In the genomic region with DNA sequence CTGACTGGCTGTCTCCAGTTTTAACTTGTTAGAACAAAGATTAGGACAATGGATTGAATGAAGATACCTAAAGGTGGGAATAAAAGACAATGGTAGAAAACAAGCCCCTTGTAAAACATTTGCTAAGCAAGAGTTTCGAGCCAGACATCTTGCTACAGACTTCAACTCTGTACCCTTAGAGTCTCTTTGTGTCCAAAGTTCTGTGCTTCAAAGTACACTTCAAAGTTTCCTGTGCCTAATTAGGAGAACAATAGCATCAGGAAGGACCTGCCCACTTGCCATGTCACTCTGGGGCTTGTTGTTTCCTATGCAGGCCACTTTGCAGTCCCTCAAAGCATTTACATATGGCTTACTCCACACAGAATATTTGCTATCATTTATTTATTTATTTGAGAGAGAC, we compare ENCODE assay signal across 11 mouse cellular contexts. TPM values are rescaled to one million over a fixed set of nuclear protein-coding genes. Genes with fewer than 3 reads are reported as not detected.
A peak's percentile ranks its signal among the peaks of the same experiment; 100 is the strongest.
DNase-seq lines count a peak whose midpoint lies in the region; ATAC-seq and TF ChIP-seq lines count a peak whose summit lies in the region.
"Had no signal": no experiment of that assay in that cellular context is flagged by ENCODE, and none has a peak within 500 bp of the region (broad histone marks: within the 10 kb centered on the region; RNA-seq: fewer than 3 reads in every experiment).

No protein-coding gene starts in this region.

- TF ChIP-seq EP300 in lung, postnatal 0 days (IDR thresholded peaks at IDR 0.05), result no peak

- no peak overlapping the region for H3K4me2 ChIP-seq in lung, postnatal 0 days (replicated peaks; ENCODE audit: low read depth, low read length)
- peak overlapping the region; percentile 2 for H3K4me2 ChIP-seq in heart, embryonic 16.5 days (ENCODE audit: low read depth, low read length)

- TF ChIP-seq CTCF in lung, postnatal 0 days (IDR thresholded peaks at IDR 0.05), result no peak

- H3K36me3 ChIP-seq in lung, postnatal 0 days (ENCODE audit: insufficient read depth, low read length), result no peaks in the 10 kb centered on the region
- H3K36me3 ChIP-seq in heart, embryonic 16.5 days (ENCODE audit: control insufficient read depth, insufficient read depth), result no peaks in the 10 kb centered on the region

- 34% methylated on average over 1 of the region's 1 CpGs for WGBS in lung, postnatal 0 days
- 53% methylated on average over 1 of the region's 1 CpGs for WGBS in heart, embryonic 16.5 days

- H3K4me3 ChIP-seq in lung, postnatal 0 days (ENCODE audit: low read depth, low read length), result no peak overlapping the region
- no peak overlapping the region for H3K4me3 ChIP-seq in heart, embryonic 16.5 days (ENCODE audit: low read length)
- H3K4me3 ChIP-seq: myocyte had no signal

- H3K27me3 ChIP-seq in lung, postnatal 0 days (replicated peaks; ENCODE audit: insufficient read depth, low read length), result no peaks in the 10 kb centered on the region
- no peaks in the 10 kb centered on the region for H3K27me3 ChIP-seq in heart, embryonic 16.5 days (ENCODE audit: control insufficient read depth, insufficient read depth, low read length)

- H3K27ac ChIP-seq in lung, postnatal 0 days (ENCODE audit: low read length), result peak overlapping the region; percentile 47
- peak overlapping the region; percentile 79 for H3K27ac ChIP-seq in heart, embryonic 16.5 days (ENCODE audit: low read length)

- peaks cover 13% of the 10 kb centered on the region; the same call in 1 of the 2 replicates for H3K4me1 ChIP-seq in lung, postnatal 0 days (ENCODE audit: insufficient read depth, low read depth, low read length)
- peaks cover 40% of the 10 kb centered on the region for H3K4me1 ChIP-seq in heart, embryonic 16.5 days (ENCODE audit: control insufficient read depth, insufficient read depth, low read length)

- ATAC-seq in lung, postnatal 0 days, result peak; percentile 57
- peak; percentile 54; the same call in 1 of the 2 replicates for ATAC-seq in heart, embryonic 16.5 days (replicated peaks; ENCODE audit: extremely low read depth, insufficient read depth, low FRiP score)
- ATAC-seq in CD4-positive, CD25-positive, alpha-beta regulatory T cell, adult 4 months, result no peak
- no peak for ATAC-seq in granulocyte monocyte progenitor cell, adult 5-6 weeks (replicated peaks; ENCODE audit: poor library complexity, severe bottlenecking)
- ATAC-seq: hindbrain, embryonic 16.5 days had no signal

- H3K9me3 ChIP-seq in lung, postnatal 0 days (ENCODE audit: low read length), result no peaks in the 10 kb centered on the region
- H3K9me3 ChIP-seq in heart, embryonic 16.5 days (replicated peaks; ENCODE audit: control insufficient read depth, low read length), result no peaks in the 10 kb centered on the region

- peak; percentile 58 for DNase-seq in heart, adult 8-10 months (ENCODE audit: low spot score)
- DNase-seq in heart, postnatal 4 days, result no peak
- DNase-seq in lung, postnatal 0 days (ENCODE audit: low spot score), result peak; percentile 49
- DNase-seq in lung, adult 18-20 months, result no peak
- peak; percentile 60 for DNase-seq in lung, postnatal 36 days
- DNase-seq: layer of hippocampus, postnatal 36 days had no signal

- H3K9ac ChIP-seq in lung, postnatal 0 days (replicated peaks; ENCODE audit: low read depth), result no peak overlapping the region
- no peak overlapping the region for H3K9ac ChIP-seq in heart, embryonic 16.5 days (ENCODE audit: low read length)

RNA-seq across cellular contexts. Expression of a gene that starts 33.3 kb away (rescaled TPM):
- 10 to 100 TPM; 19.4 to 24.9 (median 20.9) TPM for total RNA-seq in heart, adult 8-10 months (2022)
- 10 to 100 TPM; 25.9 to 28.8 TPM for total RNA-seq in heart, postnatal 4 days (2021)
- polyA plus RNA-seq in lung, postnatal 0 days (2015; fragmentation: Nextera tagmentation; extraction: Ambion mirVana), result 24.4 and 26.0 TPM in 2 replicates
- 38.5 and 39.8 TPM in 2 replicates for polyA plus RNA-seq in heart, embryonic 16.5 days (2015; fragmentation: Nextera tagmentation; extraction: Ambion mirVana)
- 10 to 100 TPM; 25.5 to 32.4 TPM for polyA plus RNA-seq in CD4-positive, CD25-positive, alpha-beta regulatory T cell, adult 4 months (2017; shearing (Covaris generic))
- total RNA-seq in granulocyte monocyte progenitor cell, adult 5-6 weeks (2014; fragmentation: Nextera tagmentation), result 36.7 and 44.7 TPM in 2 replicates
- 37.2 and 54.8 TPM in 2 replicates for total RNA-seq in granulocyte monocyte progenitor cell, adult 5-6 weeks (2017)

RNA-seq across cellular contexts. Expression of a gene that starts 33.4 kb away (rescaled TPM):
- 10 to 100 TPM; 13.5 to 18.1 (median 14.5) TPM for total RNA-seq in heart, adult 8-10 months (2022)
- total RNA-seq in heart, postnatal 4 days (2021), result 10 to 100 TPM; 20.2 to 22.0 TPM
- 13.4 and 14.5 TPM in 2 replicates for polyA plus RNA-seq in lung, postnatal 0 days (2015; fragmentation: Nextera tagmentation; extraction: Ambion mirVana)
- 14.3 and 15.1 TPM in 2 replicates for polyA plus RNA-seq in heart, embryonic 16.5 days (2015; fragmentation: Nextera tagmentation; extraction: Ambion mirVana)
- polyA plus RNA-seq in CD4-positive, CD25-positive, alpha-beta regulatory T cell, adult 4 months (2017; shearing (Covaris generic)), result 10 to 100 TPM; 22.5 to 22.7 TPM
- 95.5 and 117 TPM in 2 replicates for total RNA-seq in granulocyte monocyte progenitor cell, adult 5-6 weeks (2014; fragmentation: Nextera tagmentation)
- total RNA-seq in granulocyte monocyte progenitor cell, adult 5-6 weeks (2017), result 28.7 and 33.8 TPM in 2 replicates

Comparison
In these comparisons a context has a peak if more than half of its experiments do, and no peak if none do; other contexts are left out.
1. DNase-seq: peak in heart, adult 8-10 months (single experiment), lung, postnatal 0 days (single experiment) and lung, postnatal 36 days (single experiment); none in heart, postnatal 4 days (single experiment) and lung, adult 18-20 months (0 of 2).
2. ATAC-seq: peak in lung, postnatal 0 days (single experiment) and heart, embryonic 16.5 days (single experiment); none in CD4-positive, CD25-positive, alpha-beta regulatory T cell, adult 4 months (single experiment) and granulocyte monocyte progenitor cell, adult 5-6 weeks (single experiment).